Comparison of ENCODE assay signal across 10 mouse cellular contexts in genomic region chr2:24607905-24608764, GRCm38 (mm10).
DNase-seq lines count a peak whose midpoint lies in the region; ATAC-seq lines count a peak whose summit lies in the region.
"Had no signal": no experiment of that assay in that cellular context is flagged by ENCODE, and none has a peak within 500 bp of the region (broad histone marks: within the 10 kb centered on the region; RNA-seq: fewer than 3 reads in every experiment).

No protein-coding gene starts in this region.

- H3K4me1 ChIP-seq in limb, embryonic 11.5 days (ENCODE audit: control insufficient read depth, insufficient read depth, low read length) = no peaks in the 10 kb centered on the region

- 32% methylated on average over 13 of the region's 13 CpGs for WGBS in limb, embryonic 11.5 days

- H3K9ac ChIP-seq in limb, embryonic 11.5 days (ENCODE audit: low read length) = no peak overlapping the region
- H3K9ac ChIP-seq: limb, embryonic 15.5 days had no signal

- H3K27me3 ChIP-seq in limb, embryonic 11.5 days (ENCODE audit: control insufficient read depth, insufficient read depth, low read length) = 0 out of 2 replicates have a peak, but pooled peaks cover 3% of the 10 kb centered on the region

- peak; percentile 36 for DNase-seq in embryo, embryonic 9.5 days (ENCODE audit: extremely low spot score)
- DNase-seq in embryo, embryonic 11 days = no peak
- peak; percentile 50 to 51 for DNase-seq in right cerebral cortex, postnatal 10 days (ENCODE audit: low spot score in 2 of 2)
- no peak for DNase-seq in right cerebral cortex, adult 2 months (ENCODE audit: low spot score in 2 of 2)
- DNase-seq in limb, embryonic 11.5 days (ENCODE audit: low spot score) = peak; percentile 25
- DNase-seq in yolk sac, embryonic 10.5 days (ENCODE audit: low spot score) = no peak
- DNase-seq in testis, postnatal 14 days (ENCODE audit: low spot score) = no peak
- DNase-seq in urinary bladder, adult 2 months (ENCODE audit: low spot score) = no peak
- DNase-seq: cerebellum, adult 18-20 months had no signal

- ATAC-seq in limb, embryonic 11.5 days (ENCODE audit: insufficient number of reproducible peaks, low FRiP score, low TSS enrichment, low read depth) = no peak

- H3K4me2 ChIP-seq in limb, embryonic 11.5 days (ENCODE audit: low read depth, severe bottlenecking) = no peak overlapping the region
- H3K4me2 ChIP-seq: limb, embryonic 15.5 days had no signal

- no peaks in the 10 kb centered on the region for H3K36me3 ChIP-seq in limb, embryonic 11.5 days (ENCODE audit: control insufficient read depth, insufficient read depth, low read length)
- H3K36me3 ChIP-seq: limb, embryonic 15.5 days had no signal

- no peak overlapping the region for H3K4me3 ChIP-seq in limb, embryonic 11.5 days (ENCODE audit: low read depth, low read length)
- H3K4me3 ChIP-seq: limb, embryonic 15.5 days had no signal

- H3K27ac ChIP-seq in limb, embryonic 11.5 days (replicated peaks; ENCODE audit: low read depth, low read length) = no peak overlapping the region
- H3K27ac ChIP-seq: limb, embryonic 15.5 days had no signal

- no peaks in the 10 kb centered on the region for H3K9me3 ChIP-seq in limb, embryonic 11.5 days (ENCODE audit: control insufficient read depth, low read length)
- H3K9me3 ChIP-seq: limb, embryonic 15.5 days had no signal

Comparison
In these comparisons a context has a peak if more than half of its experiments do, and no peak if none do; other contexts are left out.
1. DNase-seq: peak in embryo, embryonic 9.5 days (single experiment), right cerebral cortex, postnatal 10 days (2 of 2) and limb, embryonic 11.5 days (single experiment); none in embryo, embryonic 11 days (single experiment), right cerebral cortex, adult 2 months (0 of 2), yolk sac, embryonic 10.5 days (single experiment), testis, postnatal 14 days (single experiment) and urinary bladder, adult 2 months (single experiment).